Mouse (Mus musculus) C2C12 (cell line): ENCODE measurements around the gene Dmgdh. TPM values are rescaled to one million over a fixed set of nuclear protein-coding genes. Genes with fewer than 3 reads are reported as not detected.
A peak's percentile ranks its signal among the peaks of the same experiment; 100 is the strongest.

Experiments
- H3K27me3 ChIP-seq: one replicate; pipeline ENCODE4 v1.6.1; 2011; ENCODE audit not compliant: control insufficient read depth, insufficient read depth, insufficient read length
- H3K36me3 ChIP-seq: one replicate; pipeline ENCODE4 v1.6.1; 2011; ENCODE audit not compliant: control insufficient read depth, insufficient read depth
- H3K4me3 ChIP-seq: one replicate; pipeline ENCODE4 v1.5.1; 2011; ENCODE audit warnings: mild to moderate bottlenecking, control low read depth; ENCODE audit not compliant: poor library complexity, insufficient read depth, severe bottlenecking
- H3K79me2 ChIP-seq: one replicate; pipeline ENCODE4 v1.6.1; 2011; ENCODE audit not compliant: control insufficient read depth, insufficient read depth
- H3K79me3 ChIP-seq: one replicate; pipeline ENCODE4 v1.6.1; 2011; ENCODE audit warnings: low read depth, control low read depth
- H3ac ChIP-seq: one replicate; pipeline ENCODE3; 2011; ENCODE audit warnings: low read depth; ENCODE audit not compliant: control insufficient read depth, insufficient read length
- CEBPB ChIP-seq: IDR thresholded peaks from one replicate; pipeline ENCODE4 v1.6.1; 2011; ENCODE audit warnings: low read depth, mild to moderate bottlenecking, control low read depth, moderate library complexity
- CTCF ChIP-seq: IDR thresholded peaks from one replicate; pipeline ENCODE4 v1.5.1; 2011; ENCODE audit not compliant: control insufficient read depth, insufficient read depth, insufficient read length
- FOSL1 ChIP-seq: IDR thresholded peaks from one replicate; pipeline ENCODE4 v1.8.0; 2011; ENCODE audit warnings: mild to moderate bottlenecking, low read length; ENCODE audit not compliant: poor library complexity, insufficient read depth, severe bottlenecking
- MAX ChIP-seq: IDR thresholded peaks from one replicate; pipeline ENCODE4 v1.6.1; 2011; ENCODE audit warnings: mild to moderate bottlenecking, control low read depth
- MYOD1 ChIP-seq: IDR thresholded peaks from one replicate; pipeline ENCODE4 v1.6.1; 2011; ENCODE audit warnings: low read depth; ENCODE audit not compliant: control insufficient read depth, insufficient read length
- MYOG ChIP-seq: IDR thresholded peaks from one replicate; pipeline ENCODE4 v1.6.1; 2011; ENCODE audit not compliant: control insufficient read depth, insufficient read length; ENCODE audit errors: extremely low read depth
- USF1 ChIP-seq: IDR thresholded peaks from one replicate; pipeline ENCODE4 v1.6.1; 2011; ENCODE audit warnings: low read depth, mild to moderate bottlenecking, control low read depth, moderate library complexity
- polyA plus RNA-seq: library from polyadenylated mRNA; unstranded; fragments of >200 nt; fragmentation: generic; extraction: Trizol; gene quantifications from one replicate; pipeline ENCODE4 v1.2.1, GENCODE M21; 2012; ENCODE audit warnings: missing spikeins

Gene Dmgdh
- polyA plus RNA-seq, 1 experiment: not detected

DNA sequence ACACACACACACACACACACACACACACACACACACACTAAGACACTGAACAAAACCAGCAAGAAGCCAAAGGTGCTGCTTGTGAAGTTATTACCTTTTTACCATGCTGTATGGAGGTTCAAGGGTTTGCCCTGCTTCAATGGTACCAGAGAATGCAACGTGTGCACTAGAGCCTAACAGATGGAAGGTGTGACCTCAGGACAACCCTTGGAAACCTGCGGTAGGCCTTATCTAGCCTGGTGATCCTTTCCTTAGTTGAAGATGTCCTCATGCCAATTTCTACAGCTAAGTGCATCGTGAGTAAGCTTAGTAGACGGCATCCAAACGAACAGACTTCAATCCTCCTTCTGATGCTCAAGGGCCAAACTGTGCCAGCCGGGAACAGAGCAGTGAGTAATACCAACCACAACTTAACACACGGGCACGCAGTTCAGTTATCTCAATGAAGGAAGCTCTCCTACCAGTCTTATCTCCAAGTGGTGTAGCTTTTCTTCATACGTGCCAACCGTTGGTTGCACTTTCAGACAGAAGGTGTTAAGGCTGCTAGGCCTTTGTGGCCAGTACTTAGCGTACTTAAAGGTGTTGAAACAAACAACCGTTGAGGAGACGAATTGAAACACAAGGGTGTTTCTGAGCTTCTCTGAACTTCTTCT is 90.2 kb downstream of the Dmgdh start:
- H3ac ChIP-seq: no peak overlapping the region
- H3K79me2 ChIP-seq: no peaks in the 10 kb centered on the region
- H3K36me3 ChIP-seq: no peaks in the 10 kb centered on the region
- no peak overlapping the region for H3K4me3 ChIP-seq
- H3K27me3 ChIP-seq: no peaks in the 10 kb centered on the region
- H3K79me3 ChIP-seq: no peaks in the 10 kb centered on the region
- no peak for TF ChIP-seq MAX
- no peak for TF ChIP-seq FOSL1
- TF ChIP-seq CTCF: no peak
- TF ChIP-seq CEBPB: no peak
- TF ChIP-seq MYOG: no peak
- TF ChIP-seq USF1: no peak
- no peak for TF ChIP-seq MYOD1

DNA sequence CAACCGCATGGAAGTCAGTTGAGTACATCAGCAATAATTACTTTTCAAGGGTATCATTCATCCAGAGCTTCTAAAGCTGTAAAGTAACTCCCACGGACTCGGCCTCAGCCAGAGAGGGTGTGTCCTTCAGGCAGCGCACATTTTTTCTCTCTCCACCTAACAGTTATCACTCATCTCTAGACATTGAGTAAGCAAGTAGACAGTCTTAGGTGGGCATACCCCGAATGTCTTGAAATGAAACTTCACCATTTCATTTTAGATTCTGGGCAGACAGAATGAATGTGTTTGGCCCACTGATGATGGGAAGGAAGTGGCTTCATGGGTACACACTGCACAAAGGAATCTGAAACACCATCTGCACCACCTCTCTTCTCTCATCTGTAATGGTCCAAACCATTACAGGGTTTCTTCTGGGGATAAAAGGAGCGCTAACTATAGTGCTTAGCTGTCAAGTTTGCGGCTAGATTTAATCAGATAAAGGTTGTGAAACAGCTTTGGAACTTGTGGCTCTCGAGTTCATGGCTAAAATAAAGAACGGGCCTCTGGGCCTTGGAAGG is 96.9 kb downstream of the Dmgdh start:
- no peaks in the 10 kb centered on the region for H3K79me2 ChIP-seq
- TF ChIP-seq CEBPB: peak; percentile 29
- no peak for TF ChIP-seq MYOD1
- no peak for TF ChIP-seq FOSL1
- TF ChIP-seq USF1: no peak
- H3K27me3 ChIP-seq: no peaks in the 10 kb centered on the region
- H3K79me3 ChIP-seq: no peaks in the 10 kb centered on the region
- no peaks in the 10 kb centered on the region for H3K36me3 ChIP-seq
- no peak overlapping the region for H3ac ChIP-seq
- peak overlapping the region; percentile 46 for H3K4me3 ChIP-seq

DNA sequence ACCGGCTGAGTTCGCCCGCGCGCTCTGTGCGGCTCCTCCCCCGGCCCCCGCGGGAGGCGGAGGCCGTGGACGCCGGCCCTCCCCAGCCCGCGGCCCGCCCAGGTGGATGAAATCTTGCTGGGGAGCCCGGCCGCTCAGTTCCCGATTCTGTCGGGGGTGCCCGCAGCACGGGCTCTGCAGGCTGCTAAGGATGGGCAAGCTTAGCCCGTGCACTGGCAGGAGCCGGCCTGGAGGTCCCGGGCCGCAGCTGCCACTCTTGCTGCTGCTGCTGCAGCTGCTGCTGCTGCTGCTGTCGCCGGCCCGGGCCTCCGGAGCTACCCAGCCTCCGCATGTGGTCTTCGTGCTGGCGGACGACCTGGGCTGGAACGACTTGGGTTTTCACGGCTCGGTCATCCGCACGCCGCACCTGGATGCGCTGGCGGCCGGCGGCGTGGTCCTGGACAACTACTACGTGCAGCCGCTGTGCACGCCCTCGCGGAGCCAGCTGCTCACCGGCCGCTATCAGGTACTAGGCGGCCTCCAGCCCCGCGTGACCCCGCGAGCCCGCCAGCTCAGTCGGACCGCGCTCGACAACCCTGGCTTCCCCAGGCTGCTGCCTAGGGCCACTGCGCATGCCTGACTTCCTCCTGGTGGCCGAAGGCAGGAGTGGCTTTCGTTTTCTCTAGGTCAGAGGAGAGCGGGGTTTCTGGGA is 97.5 kb downstream of the Dmgdh start, which contains the start of gene Arsb:
Gene Arsb (plus strand): TSS at position 43 of the 691 bp plus-strand sequence.
- no peak for TF ChIP-seq CEBPB
- TF ChIP-seq CTCF: no peak
- TF ChIP-seq USF1: no peak
- TF ChIP-seq MYOG: no peak
- TF ChIP-seq MAX: no peak
- TF ChIP-seq FOSL1: no peak
- TF ChIP-seq MYOD1: no peak
- no peaks in the 10 kb centered on the region for H3K79me2 ChIP-seq
- no peaks in the 10 kb centered on the region for H3K27me3 ChIP-seq
- no peaks in the 10 kb centered on the region for H3K79me3 ChIP-seq
- peak within 1 kb of the TSS; percentile 78 for H3ac ChIP-seq
- H3K36me3 ChIP-seq: no peaks in the 10 kb centered on the region
- peak within 1 kb of the TSS; percentile 46 for H3K4me3 ChIP-seq

DNA sequence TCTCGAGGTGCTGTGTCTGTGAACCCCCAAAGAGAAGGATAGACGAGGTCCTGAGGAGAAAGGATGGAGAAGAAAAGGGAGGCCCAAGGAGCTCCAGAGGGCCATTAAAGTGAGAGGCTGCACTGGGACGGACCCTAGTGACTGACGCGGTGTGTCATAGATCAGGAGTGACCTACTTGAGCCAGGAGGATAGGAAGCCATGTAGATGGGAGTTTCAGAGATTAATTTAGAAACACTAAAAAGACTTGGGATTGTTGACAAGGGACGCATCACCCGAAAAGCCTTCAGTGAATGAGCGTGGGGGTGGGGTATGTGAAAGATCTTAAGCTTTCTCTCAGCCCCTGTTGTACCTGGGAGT is 98.0 kb downstream of the Dmgdh start:
- TF ChIP-seq FOSL1 (no peak), MYOG (no peak), CTCF (no peak), CEBPB (no peak), USF1 (no peak), MAX (no peak), MYOD1 (no peak)
- Histone ChIP-seq H3K79me3 (no peaks in the 10 kb centered on the region), H3K4me3 (peak overlapping the region; percentile 46), H3K36me3 (no peaks in the 10 kb centered on the region), H3ac (peak overlapping the region; percentile 78), H3K27me3 (no peaks in the 10 kb centered on the region), H3K79me2 (no peaks in the 10 kb centered on the region)

DNA sequence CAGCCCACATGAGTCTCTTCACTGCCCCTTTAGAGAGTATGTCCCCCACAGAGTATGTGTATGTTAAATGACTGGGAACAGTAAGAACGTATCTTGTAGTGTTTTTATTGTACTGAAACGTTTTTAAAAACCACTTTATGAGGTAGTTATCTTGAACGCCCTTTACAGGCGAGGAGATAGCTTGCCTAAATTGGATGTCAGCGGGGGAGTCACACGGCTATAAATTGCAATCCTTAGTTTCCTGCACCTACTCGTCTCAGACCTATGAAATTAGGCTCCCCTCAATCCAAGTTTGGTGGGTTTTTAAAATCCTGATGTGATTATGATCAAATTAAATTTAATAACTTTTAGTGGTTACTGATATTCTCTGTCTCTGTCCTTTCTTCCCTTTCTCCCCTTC is 98.6 kb downstream of the Dmgdh start:
- no peaks in the 10 kb centered on the region for H3K79me3 ChIP-seq
- H3K79me2 ChIP-seq: no peaks in the 10 kb centered on the region
- H3K4me3 ChIP-seq: no peak overlapping the region
- TF ChIP-seq MYOG (no peak), FOSL1 (no peak), CEBPB (no peak), USF1 (no peak), MAX (no peak), MYOD1 (no peak), CTCF (no peak)
- no peak overlapping the region for H3ac ChIP-seq
- H3K36me3 ChIP-seq: no peaks in the 10 kb centered on the region
- no peaks in the 10 kb centered on the region for H3K27me3 ChIP-seq
